ENCODE assay signal across 1 mouse cellular context in the genomic region with DNA sequence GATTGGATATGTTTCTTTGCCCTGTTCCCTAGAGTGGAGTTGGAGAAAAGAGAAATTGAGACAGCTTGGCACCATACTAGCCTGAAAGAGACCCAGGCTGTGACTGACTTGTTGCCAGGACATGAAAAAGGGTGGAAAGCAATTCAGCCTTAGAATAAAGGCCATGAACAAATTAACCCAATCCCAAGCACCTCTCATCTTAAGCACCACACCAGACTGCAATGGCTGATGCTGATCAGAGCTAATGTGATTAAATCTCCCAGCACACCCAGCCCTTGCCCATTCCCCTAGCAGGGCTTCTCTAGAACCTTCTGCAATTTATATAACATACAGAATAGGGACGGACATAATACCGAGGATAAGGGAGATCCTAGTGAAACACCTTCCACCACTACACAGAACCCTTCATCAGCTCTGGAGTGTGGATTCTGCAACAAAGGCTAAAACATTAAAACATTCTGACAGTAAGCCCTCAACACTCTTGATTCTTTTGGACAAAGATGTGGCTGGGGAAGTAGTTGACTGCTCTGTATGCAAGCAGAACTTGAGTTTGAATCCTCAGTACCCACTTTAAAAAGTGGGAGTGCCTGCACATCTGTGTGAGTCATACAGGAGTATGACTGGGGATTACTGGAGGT.
TF ChIP-seq lines count a peak whose summit lies in the region.

No protein-coding gene starts in this region.

TF ChIP-seq in CH12.LX, 34 proteins besides CTCF, POLR2A, EP300 and RAD21 (continued from another document):
- TF ChIP-seq UBTF (IDR thresholded peaks at IDR 0.05; ENCODE audit: low read depth, low read length) (peak; percentile 53; the same call in 1 of the 2 replicates), ZMIZ1 (IDR thresholded peaks at IDR 0.05; ENCODE audit: low read depth, low read length) (peak; percentile 67; the same call in 1 of the 2 replicates), POLR2AphosphoS2 (IDR thresholded peaks at IDR 0.05; ENCODE audit: low read depth, low read length) (peak; percentile 93)
